Mouse (Mus musculus) cerebellum, adult 2 months (tissue): ENCODE data around the gene Wnt10a.

Source experiments
- CTCF ChIP-seq: fragments of 200-500 bp; IDR thresholded peaks from 2 replicates; pipeline ENCODE4 v1.5.1; 2011; ENCODE audit warnings: low read depth, mild to moderate bottlenecking, control low read depth, low read length, moderate library complexity, borderline replicate concordance; ENCODE audit not compliant: insufficient read depth
- POLR2A ChIP-seq: fragments of 200-500 bp; IDR thresholded peaks from 2 replicates; pipeline ENCODE4 v1.6.1; 2011; ENCODE audit warnings: low read length, control low read depth, borderline replicate concordance; ENCODE audit not compliant: insufficient read depth

GRCm38 (mm10) chr1:74795145-74795529 is 3.8 kb downstream of the Wnt10a start:
- no peak for TF ChIP-seq POLR2A
- TF ChIP-seq CTCF: no peak
